Mouse (Mus musculus) hindbrain, embryonic 14.5 days (tissue): ENCODE results near the gene Usp53. TPM values are rescaled to one million over a fixed set of nuclear protein-coding genes. Genes with fewer than 3 reads are reported as not detected.

Source experiments
- ATAC-seq: fragments of 200-750 bp; cut with Nextera tagmentation; 2 replicates; pipeline ENCODE4 v1.8.0; 2017; ENCODE audit warnings: moderate number of reproducible peaks, mild to moderate bottlenecking, moderate TSS enrichment, moderate library complexity; ENCODE audit not compliant: low FRiP score
- DNase-seq: peaks from one replicate; pipeline ENCODE4 v3.0.0-alpha.2; 2015; ENCODE audit warnings: low spot score
- H3K27ac ChIP-seq: fragments of 300-500 bp; sonication (generic); 2 replicates; pipeline ENCODE4 v1.5.1; 2014; ENCODE audit warnings: mild to moderate bottlenecking, moderate library complexity
- H3K27me3 ChIP-seq: fragments of 300-500 bp; sonication (generic); 2 replicates; pipeline ENCODE4 v1.6.1; 2014; ENCODE audit warnings: mild to moderate bottlenecking, low read length, mixed read lengths; ENCODE audit not compliant: control insufficient read depth, insufficient read depth
- H3K36me3 ChIP-seq: fragments of 300-500 bp; sonication (generic); replicated peaks from 2 replicates; pipeline ENCODE4 v1.6.1; 2014; ENCODE audit not compliant: control insufficient read depth, insufficient read depth
- H3K4me1 ChIP-seq: fragments of 300-500 bp; sonication (generic); replicated peaks from 2 replicates; pipeline ENCODE4 v1.6.1; 2014; ENCODE audit warnings: antibody characterized with exemption, low read length, mixed read lengths; ENCODE audit not compliant: control insufficient read depth, insufficient read depth
- H3K4me2 ChIP-seq: fragments of 300-500 bp; sonication (generic); replicated peaks from 2 replicates; pipeline ENCODE4 v1.6.1; 2014; ENCODE audit warnings: mild to moderate bottlenecking, moderate library complexity
- H3K4me3 ChIP-seq: fragments of 300-500 bp; sonication (generic); replicated peaks from 2 replicates; pipeline ENCODE4 v1.5.1; 2014; ENCODE audit warnings: mild to moderate bottlenecking, low read length
- H3K9ac ChIP-seq: fragments of 300-500 bp; sonication (generic); 2 replicates; pipeline ENCODE4 v1.6.1; 2014
- H3K9me3 ChIP-seq: fragments of 300-500 bp; sonication (generic); 2 replicates; pipeline ENCODE4 v1.6.1; 2016; ENCODE audit warnings: low read length; ENCODE audit not compliant: control insufficient read depth
- WGBS: fragments of 180-500 bp; shearing (Covaris S2); extraction: QIAGEN DNeasy Blood & Tissue Kit; methylation state at CpG from one replicate; pipeline ENCODE4 v1.1.7; 2014; 5-methylcytosine and 5-hydroxymethylcytosine counted together
- microRNA-seq: library from miRNA; unstranded; fragments of <30 nt; microRNA quantifications from one replicate; pipeline ENCODE4, GENCODE M21; 2016
- polyA plus RNA-seq: library from polyadenylated mRNA; unstranded; fragments of >200 nt; fragmentation: Nextera tagmentation; extraction: Ambion mirVana; gene quantifications from 2 replicates; pipeline ENCODE4 v1.2.1, GENCODE M21; 2014

The Usp53 gene
- polyA plus RNA-seq, 1 experiment from 2014 or later: 11.5 TPM

DNA sequence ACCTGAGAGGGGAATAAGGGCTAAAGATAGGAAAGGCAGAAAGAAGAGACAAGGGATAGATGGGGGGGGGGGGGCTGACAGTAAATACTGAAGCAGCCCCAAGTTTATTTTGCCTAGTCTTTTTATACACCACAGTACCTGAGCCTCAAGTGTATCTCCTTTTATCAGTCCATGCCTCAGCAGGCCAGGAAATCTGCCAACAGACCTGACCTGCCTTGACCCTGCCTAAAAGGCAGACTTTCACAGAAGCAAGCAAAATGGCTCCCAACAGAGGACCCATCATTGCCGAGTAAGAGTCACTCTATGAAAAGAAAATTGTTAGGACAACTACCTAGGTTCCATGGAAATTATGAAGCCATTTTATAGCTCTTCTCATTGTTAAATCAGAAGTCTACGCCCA, 76.5 kb downstream of the Usp53 start:
- ATAC-seq (no peak), DNase-seq (no peak)
- Histone ChIP-seq H3K27me3 (no peaks in the 10 kb centered on the region), H3K4me2 (no peak overlapping the region), H3K27ac (no peak overlapping the region), H3K4me3 (no peak overlapping the region), H3K9me3 (no peaks in the 10 kb centered on the region), H3K4me1 (no peaks in the 10 kb centered on the region), H3K9ac (no peak overlapping the region), H3K36me3 (no peaks in the 10 kb centered on the region)
- 83% methylated on average over 2 of the region's 2 CpGs for WGBS

DNA sequence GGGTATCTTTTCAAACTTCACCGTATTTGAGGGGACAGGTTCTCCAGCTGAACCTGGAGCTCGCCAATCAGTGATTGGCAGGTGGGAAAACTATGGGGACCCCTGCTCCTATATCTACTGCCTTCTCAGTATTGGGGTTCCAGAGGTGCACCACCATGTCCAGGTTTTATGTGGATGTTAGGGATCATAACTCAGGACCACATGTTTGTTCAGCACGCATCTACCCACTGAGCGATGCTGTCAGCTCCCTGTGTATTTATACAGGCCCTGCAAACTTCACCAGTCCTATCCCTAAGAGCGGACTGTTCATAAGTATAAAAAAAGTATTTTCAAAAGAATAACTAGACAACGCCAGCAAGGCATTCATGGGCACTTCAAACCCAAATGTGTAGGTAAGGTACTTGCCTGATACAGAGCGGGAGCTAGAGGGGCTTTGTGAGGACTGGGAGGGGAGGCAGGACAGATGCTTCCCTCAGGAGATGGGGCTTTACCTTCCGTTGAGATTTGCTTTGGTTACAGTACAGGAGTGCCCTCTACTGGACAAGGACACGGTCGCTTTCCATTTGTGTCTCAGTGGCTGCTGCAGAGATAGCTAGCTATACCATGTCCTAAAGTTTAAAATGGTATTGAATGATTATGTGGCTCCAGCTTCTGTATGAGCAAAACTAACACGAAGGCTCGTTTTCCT, 80.4 kb downstream of the Usp53 start:
- ATAC-seq (peak; percentile 60; the same call in 1 of the 2 replicates), DNase-seq (peak; percentile 78)
- no peaks in the 10 kb centered on the region for H3K4me1 ChIP-seq
- no peak overlapping the region for H3K9ac ChIP-seq
- no peak overlapping the region for H3K27ac ChIP-seq
- H3K4me2 ChIP-seq: no peak overlapping the region
- H3K9me3 ChIP-seq: no peaks in the 10 kb centered on the region
- H3K4me3 ChIP-seq: no peak overlapping the region
- no peaks in the 10 kb centered on the region for H3K27me3 ChIP-seq
- H3K36me3 ChIP-seq: no peaks in the 10 kb centered on the region
- 45% methylated on average over 12 of the region's 12 CpGs for WGBS

DNA sequence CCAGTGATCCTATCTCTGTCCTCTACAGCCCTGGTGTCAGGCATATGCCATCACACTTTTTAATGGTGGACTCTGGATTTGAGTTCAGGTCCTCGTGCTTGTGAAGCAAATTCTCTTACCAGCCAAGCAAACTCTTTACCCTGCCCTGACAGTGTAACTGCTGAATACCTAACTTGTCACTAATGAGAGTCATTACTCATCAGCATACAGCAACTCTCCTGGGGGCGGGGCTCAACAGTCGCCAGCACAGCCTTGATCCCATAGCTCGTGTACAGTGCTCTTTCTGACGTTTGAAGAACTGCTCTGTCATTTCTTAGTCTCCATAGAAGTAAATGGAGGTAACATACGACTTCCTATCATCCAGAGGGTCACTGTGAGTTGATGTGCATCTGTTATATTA, 86.1 kb downstream of the Usp53 start:
- WGBS: 56% methylated on average over 6 of the region's 6 CpGs
- Histone ChIP-seq H3K4me3 (no peak overlapping the region), H3K27me3 (no peaks in the 10 kb centered on the region), H3K4me2 (no peak overlapping the region), H3K9ac (no peak overlapping the region), H3K27ac (no peak overlapping the region), H3K4me1 (no peaks in the 10 kb centered on the region), H3K9me3 (no peaks in the 10 kb centered on the region), H3K36me3 (no peaks in the 10 kb centered on the region)
- ATAC-seq (no peak), DNase-seq (no peak)

DNA sequence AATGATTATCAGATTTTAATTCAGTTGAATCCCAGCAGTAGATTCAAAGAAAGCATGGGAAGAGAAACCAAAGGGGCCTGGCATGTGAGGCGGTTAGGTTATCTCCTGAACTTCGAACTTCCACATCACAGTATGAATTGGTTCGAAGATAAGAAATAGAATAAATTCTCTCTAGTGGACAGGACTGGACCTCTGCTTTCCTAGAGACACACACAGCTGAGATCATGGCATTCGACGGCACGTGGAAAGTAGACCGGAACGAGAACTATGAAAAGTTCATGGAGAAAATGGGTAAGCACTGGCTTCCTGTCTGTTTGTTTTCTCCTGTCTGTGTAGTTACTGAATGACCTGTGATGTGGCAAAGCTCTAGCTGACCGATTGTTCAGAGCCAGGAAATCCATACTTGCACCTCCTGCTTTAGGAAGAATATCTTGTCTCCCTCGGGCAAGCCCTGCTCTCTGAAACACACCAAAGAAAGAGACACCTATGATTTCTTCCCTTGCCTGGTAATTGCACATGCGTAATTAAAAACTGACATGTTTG, 89.0 kb downstream of the Usp53 start:
- no peaks in the 10 kb centered on the region for H3K9me3 ChIP-seq
- ATAC-seq (no peak), DNase-seq (no peak)
- H3K27ac ChIP-seq: no peak overlapping the region
- no peak overlapping the region for H3K4me3 ChIP-seq
- H3K27me3 ChIP-seq: no peaks in the 10 kb centered on the region
- H3K4me1 ChIP-seq: no peaks in the 10 kb centered on the region
- no peak overlapping the region for H3K4me2 ChIP-seq
- no peak overlapping the region for H3K9ac ChIP-seq
- H3K36me3 ChIP-seq: no peaks in the 10 kb centered on the region
- 90% methylated on average over 11 of the region's 11 CpGs for WGBS

DNA sequence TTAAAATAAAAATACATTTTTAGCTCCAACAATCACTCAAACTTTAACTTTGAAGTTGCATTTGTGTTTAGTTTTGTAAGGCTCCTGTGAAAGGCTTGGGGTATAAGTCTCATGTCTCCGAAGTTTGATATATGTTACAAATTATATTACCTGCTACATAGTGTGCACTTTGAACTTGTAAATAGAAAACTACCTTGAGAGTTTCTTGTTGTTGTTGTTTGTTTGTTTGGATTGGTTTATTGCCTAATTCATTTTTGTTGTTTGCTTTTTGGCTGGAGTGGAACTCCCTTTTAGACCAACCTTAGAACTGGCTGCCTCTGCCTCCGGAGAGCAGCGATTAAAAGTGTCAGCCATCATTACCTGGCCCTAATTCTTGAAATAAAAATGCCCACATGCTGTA, 89.5 kb downstream of the Usp53 start, which contains the start of gene Fabp2:
Gene Fabp2, plus strand, starts transcription at position 301 of the 400 bp plus-strand sequence.
- Histone ChIP-seq H3K9ac (no peak within 1 kb of the TSS), H3K4me1 (no peaks in the 10 kb centered on the region), H3K27ac (no peak within 1 kb of the TSS), H3K9me3 (no peaks in the 10 kb centered on the region), H3K4me2 (no peak within 1 kb of the TSS), H3K4me3 (no peak within 1 kb of the TSS), H3K27me3 (no peaks in the 10 kb centered on the region), H3K36me3 (no peaks in the 10 kb centered on the region)
- ATAC-seq: no peak
- WGBS: 93% methylated on average over 3 of the region's 3 CpGs
- no peak for DNase-seq

DNA sequence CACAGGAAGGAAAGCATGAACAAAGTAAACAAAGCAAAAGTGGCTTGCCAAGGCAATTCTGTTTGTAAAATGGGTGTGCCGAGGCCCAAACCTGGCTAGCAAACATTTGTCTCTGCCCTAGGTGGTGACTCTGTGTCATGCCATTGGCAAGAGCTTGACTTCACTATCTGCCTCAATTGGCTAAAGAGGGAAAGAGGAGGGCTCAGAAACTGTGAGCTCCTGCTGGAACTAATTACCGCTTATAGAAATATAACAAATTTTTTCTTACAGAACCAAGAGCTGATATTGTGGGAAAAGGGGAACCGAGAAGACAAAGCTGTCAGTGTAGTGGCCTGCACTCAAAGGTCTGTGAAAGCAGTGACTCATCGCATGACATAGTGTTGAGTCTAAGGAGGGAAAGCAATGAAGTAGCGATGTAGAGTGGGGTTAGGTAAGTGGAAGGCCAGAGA, 95.9 kb downstream of the Usp53 start:
- Histone ChIP-seq H3K4me3 (no peak overlapping the region), H3K4me2 (no peak overlapping the region), H3K9me3 (no peaks in the 10 kb centered on the region), H3K27ac (no peak overlapping the region), H3K4me1 (no peaks in the 10 kb centered on the region), H3K27me3 (no peaks in the 10 kb centered on the region), H3K9ac (no peak overlapping the region), H3K36me3 (no peaks in the 10 kb centered on the region)
- 89% methylated on average over 5 of the region's 5 CpGs for WGBS
- DNase-seq: no peak
- ATAC-seq: no peak

DNA sequence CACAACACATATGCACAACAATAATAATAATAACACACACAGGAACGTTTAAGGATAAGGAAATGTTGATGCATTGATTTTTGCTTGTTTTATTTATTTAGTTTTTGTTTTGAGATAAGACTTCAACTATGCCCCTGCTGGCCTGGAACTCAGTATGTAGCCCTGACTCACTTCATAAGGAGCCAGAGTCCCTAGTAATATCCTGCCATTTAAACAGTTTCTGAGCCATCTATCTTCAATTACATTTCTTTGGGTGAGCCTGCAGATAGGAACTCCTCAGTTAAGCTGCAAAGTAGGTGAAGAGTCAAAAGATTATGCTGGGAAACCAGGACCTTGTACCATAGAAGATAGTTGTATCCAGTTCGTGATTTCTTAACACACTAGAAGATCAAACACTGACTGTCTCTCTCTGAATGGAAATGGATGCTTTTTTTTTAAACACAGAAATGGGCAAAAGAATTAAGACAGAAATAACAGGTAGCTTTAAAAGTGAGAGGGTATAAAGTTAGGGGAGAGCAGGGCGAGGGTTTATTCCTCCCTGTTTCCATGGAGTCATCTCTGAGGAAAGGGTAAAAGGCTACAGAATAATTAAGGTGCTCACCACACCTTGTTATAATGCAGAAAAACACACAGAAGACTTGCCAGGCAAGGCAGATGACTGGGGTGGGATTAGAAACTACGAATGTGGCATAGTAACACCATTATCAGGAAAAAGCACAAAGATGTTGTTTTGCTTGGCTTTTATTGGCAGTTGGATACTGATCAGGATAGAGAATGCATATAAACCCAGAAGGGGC, 96.6 kb downstream of the Usp53 start:
- Histone ChIP-seq H3K4me2 (no peak overlapping the region), H3K4me3 (no peak overlapping the region), H3K9me3 (no peaks in the 10 kb centered on the region), H3K9ac (no peak overlapping the region), H3K27ac (no peak overlapping the region), H3K36me3 (no peaks in the 10 kb centered on the region), H3K27me3 (no peaks in the 10 kb centered on the region), H3K4me1 (no peaks in the 10 kb centered on the region)
- ATAC-seq (no peak), DNase-seq (no peak)
- WGBS: 88% methylated on average over 4 of the region's 4 CpGs

Small RNA genes lying within 50 kb of the gene (microRNA-seq; reads per million reads assigned to microRNA genes)
- gene Gm22066: not detected

Other genes with a start within 250 kb of the Usp53 start
- gene Fabp2, start 89.4 kb downstream of the Usp53 start, polyA plus RNA-seq: not detected in 2 replicates
- gene Gm10959, start 65.2 kb downstream of the Usp53 start, polyA plus RNA-seq: not detected in 2 replicates
- gene 1810037I17Rik, start 60.3 kb downstream of the Usp53 start, polyA plus RNA-seq: 88.5 and 102 TPM in 2 replicates
- gene Myoz2, start 50.5 kb upstream of the Usp53 start, polyA plus RNA-seq: not detected in 2 replicates